Mouse (Mus musculus): Measurements from ENCODE around the gene Zmpste24. TPM values are rescaled to one million over a fixed set of nuclear protein-coding genes. Genes with fewer than 3 reads are reported as not detected.
A peak's percentile ranks its signal among the peaks of the same experiment; 100 is the strongest.

Gene Zmpste24
- polyA plus RNA-seq, 1 experiment from 2014 or later: 38.8 TPM

GRCm38 (mm10) chr4:121016928-121017657 lies 80.9 kb downstream of the Zmpste24 start, which contains the start of gene Smap2:
Gene Smap2, minus strand, starts transcription at chr4:121017247.
- peak; percentile 65 for TF ChIP-seq CTCF (IDR thresholded peaks at IDR 0.05; ENCODE audit: low read depth)
- peak; percentile 97 for ATAC-seq (replicated peaks; ENCODE audit: low FRiP score, low read depth)
- WGBS: under 1% methylated on average over 35 of the region's 48 CpGs
- Histone ChIP-seq H3K36me3 (ENCODE audit: insufficient read depth, low read length) (no peaks in the 10 kb centered on the region), H3K9me3 (replicated peaks; ENCODE audit: low read length) (no peaks in the 10 kb centered on the region), H3K9ac (ENCODE audit: low read depth, low read length) (peak within 1 kb of the TSS; percentile 80), H3K4me3 (replicated peaks; ENCODE audit: low read depth, low read length) (peak within 1 kb of the TSS; percentile 85), H3K27ac (peak within 1 kb of the TSS; percentile 72), H3K4me1 (replicated peaks; ENCODE audit: insufficient read depth, low read length) (0 out of 2 replicates have a peak, but pooled peaks cover 15% of the 10 kb centered on the region), H3K27me3 (ENCODE audit: insufficient read depth, low read length) (no peaks in the 10 kb centered on the region), H3K4me2 (ENCODE audit: low read length) (peak within 1 kb of the TSS; percentile 81)
- DNase-seq (ENCODE audit: low spot score): peak; percentile 100

DNA sequence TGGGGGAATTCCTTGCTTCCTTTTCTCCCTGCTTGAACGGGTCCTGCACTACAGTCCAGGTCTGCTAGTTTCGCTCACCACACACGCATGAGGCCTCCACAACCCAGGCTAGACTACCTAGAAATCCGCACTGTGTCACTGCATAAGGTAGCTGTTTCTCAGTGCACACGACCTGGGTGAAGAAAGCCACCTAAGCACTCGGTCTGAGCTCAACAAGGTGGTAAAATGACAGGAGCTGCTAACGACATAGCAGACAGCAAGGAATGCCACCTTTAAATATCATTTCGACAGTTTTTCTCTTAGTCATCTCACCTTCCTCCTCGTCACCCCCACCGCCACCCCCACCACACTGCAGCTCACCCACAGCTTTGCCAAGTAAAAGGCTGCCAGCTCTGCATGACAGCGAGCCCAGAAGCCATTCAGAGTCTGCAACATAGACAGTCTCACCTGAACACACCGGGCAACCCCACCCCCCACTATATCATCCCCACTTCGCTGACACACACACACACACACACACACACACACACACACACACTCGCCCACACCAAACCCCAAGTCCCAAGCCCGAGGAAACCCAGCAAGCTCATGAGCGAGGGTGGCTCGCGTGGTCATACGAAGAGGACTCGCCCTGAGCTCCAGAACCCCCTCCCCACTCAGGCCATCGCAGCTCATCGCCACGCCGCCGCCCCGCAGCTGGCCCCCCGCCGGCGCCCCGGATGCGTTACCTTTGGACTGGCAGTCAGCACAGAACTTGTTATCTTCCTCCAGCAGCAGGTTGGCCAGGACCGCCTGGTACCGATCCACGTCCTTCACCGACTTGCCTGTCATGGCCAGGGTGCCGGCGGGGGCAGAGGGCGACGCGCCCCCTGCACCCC lies 81.8 kb downstream of the Zmpste24 start:
- no peaks in the 10 kb centered on the region for H3K9me3 ChIP-seq (replicated peaks; ENCODE audit: low read length)
- H3K27ac ChIP-seq: peak overlapping the region; percentile 72
- TF ChIP-seq CTCF (IDR thresholded peaks at IDR 0.05; ENCODE audit: low read depth): no peak
- H3K4me3 ChIP-seq (replicated peaks; ENCODE audit: low read depth, low read length): peak overlapping the region; percentile 85
- H3K27me3 ChIP-seq (ENCODE audit: insufficient read depth, low read length): no peaks in the 10 kb centered on the region
- ATAC-seq (replicated peaks; ENCODE audit: low FRiP score, low read depth) (peak; percentile 38; the same call in 1 of the 2 replicates), DNase-seq (ENCODE audit: low spot score) (no peak)
- H3K9ac ChIP-seq (ENCODE audit: low read depth, low read length): peak overlapping the region; percentile 80
- no peaks in the 10 kb centered on the region for H3K36me3 ChIP-seq (ENCODE audit: insufficient read depth, low read length)
- WGBS: 3% methylated on average over 40 of the region's 40 CpGs
- H3K4me1 ChIP-seq (replicated peaks; ENCODE audit: insufficient read depth, low read length): 0 out of 2 replicates have a peak, but pooled peaks cover 15% of the 10 kb centered on the region
- H3K4me2 ChIP-seq (ENCODE audit: low read length): peak overlapping the region; percentile 81

DNA sequence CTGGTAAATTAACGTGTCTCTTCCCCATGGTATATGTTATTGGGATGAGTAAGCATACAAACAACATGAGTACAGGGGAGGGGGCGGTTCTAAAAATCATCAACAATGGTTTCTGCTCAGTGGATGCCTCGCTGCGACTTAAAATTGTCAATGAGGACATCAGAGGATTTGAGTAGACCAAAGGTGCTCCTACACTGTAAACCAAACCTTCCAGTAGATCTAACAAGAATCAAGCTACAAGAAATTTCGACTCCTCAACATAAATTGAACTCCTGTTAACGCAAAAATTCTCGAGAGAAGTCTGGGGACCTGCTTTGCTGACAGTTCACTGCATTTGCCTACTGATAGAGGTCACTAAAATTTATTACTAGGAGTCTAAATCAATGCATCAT lies 82.8 kb downstream of the Zmpste24 start:
- WGBS: 72% methylated on average over 7 of the region's 7 CpGs
- H3K4me2 ChIP-seq (ENCODE audit: low read length): peak overlapping the region; percentile 81
- H3K36me3 ChIP-seq (ENCODE audit: insufficient read depth, low read length): no peaks in the 10 kb centered on the region
- no peaks in the 10 kb centered on the region for H3K9me3 ChIP-seq (replicated peaks; ENCODE audit: low read length)
- H3K9ac ChIP-seq (ENCODE audit: low read depth, low read length): no peak overlapping the region
- H3K27ac ChIP-seq: no peak overlapping the region
- 0 out of 2 replicates have a peak overlapping the region, but pooled peaks have one; percentile 85 for H3K4me3 ChIP-seq (replicated peaks; ENCODE audit: low read depth, low read length)
- H3K4me1 ChIP-seq (replicated peaks; ENCODE audit: insufficient read depth, low read length): 0 out of 2 replicates have a peak, but pooled peaks cover 15% of the 10 kb centered on the region
- no peak for TF ChIP-seq CTCF (IDR thresholded peaks at IDR 0.05; ENCODE audit: low read depth)
- no peak for ATAC-seq (replicated peaks; ENCODE audit: low FRiP score, low read depth)
- no peak for DNase-seq (ENCODE audit: low spot score)
- no peaks in the 10 kb centered on the region for H3K27me3 ChIP-seq (ENCODE audit: insufficient read depth, low read length)

GRCm38 (mm10) chr4:121014594-121015267 lies 83.3 kb downstream of the Zmpste24 start:
- ATAC-seq (replicated peaks; ENCODE audit: low FRiP score, low read depth): no peak
- no peaks in the 10 kb centered on the region for H3K9me3 ChIP-seq (replicated peaks; ENCODE audit: low read length)
- no peak for DNase-seq (ENCODE audit: low spot score)
- no peaks in the 10 kb centered on the region for H3K36me3 ChIP-seq (ENCODE audit: insufficient read depth, low read length)
- H3K27me3 ChIP-seq (ENCODE audit: insufficient read depth, low read length): no peaks in the 10 kb centered on the region
- no peak overlapping the region for H3K27ac ChIP-seq
- no peak for TF ChIP-seq CTCF (IDR thresholded peaks at IDR 0.05; ENCODE audit: low read depth)
- H3K9ac ChIP-seq (ENCODE audit: low read depth, low read length): no peak overlapping the region
- no peak overlapping the region for H3K4me3 ChIP-seq (replicated peaks; ENCODE audit: low read depth, low read length)
- WGBS: 62% methylated on average over 10 of the region's 10 CpGs
- 0 out of 2 replicates have a peak, but pooled peaks cover 15% of the 10 kb centered on the region for H3K4me1 ChIP-seq (replicated peaks; ENCODE audit: insufficient read depth, low read length)
- peak overlapping the region; percentile 81; the same call in 1 of the 2 replicates for H3K4me2 ChIP-seq (ENCODE audit: low read length)

DNA sequence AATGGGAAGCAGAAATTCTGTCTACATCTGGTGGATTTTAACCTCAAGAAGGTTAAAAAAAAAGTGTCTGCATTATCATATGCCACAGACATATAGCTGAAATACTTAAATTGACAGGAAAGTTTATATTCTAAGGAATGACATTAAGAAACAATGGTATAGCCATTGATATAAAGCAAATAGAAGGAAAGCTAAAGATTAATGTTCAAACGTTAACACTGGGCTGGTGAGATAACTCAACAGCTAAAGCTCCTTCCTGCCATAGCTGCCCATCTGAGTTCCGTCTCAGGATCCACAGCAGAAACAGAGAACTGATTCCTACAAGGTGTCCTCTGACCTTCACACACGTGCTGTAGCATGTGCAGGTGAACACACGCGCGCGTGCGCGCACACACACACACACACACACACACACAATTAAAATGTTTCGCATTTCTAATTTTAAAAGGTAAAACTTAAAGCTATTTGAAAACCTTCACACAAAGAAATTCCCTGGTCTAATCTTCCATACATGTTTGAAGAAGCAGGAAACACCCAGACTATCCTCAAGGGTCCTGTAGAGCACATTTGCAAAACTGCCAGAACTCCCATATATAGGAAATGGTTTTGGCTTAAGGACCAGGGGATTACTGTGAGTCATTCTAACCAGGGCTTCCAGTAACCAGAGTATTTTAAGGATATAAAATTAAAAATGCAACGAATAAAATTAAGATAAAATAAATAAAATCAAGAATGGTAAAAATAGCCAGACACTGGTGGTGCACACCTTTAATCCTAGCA lies 87.1 kb downstream of the Zmpste24 start:
- Histone ChIP-seq H3K9ac (ENCODE audit: low read depth, low read length) (no peak overlapping the region), H3K4me2 (ENCODE audit: low read length) (no peak overlapping the region), H3K27me3 (ENCODE audit: insufficient read depth, low read length) (no peaks in the 10 kb centered on the region), H3K4me3 (replicated peaks; ENCODE audit: low read depth, low read length) (no peak overlapping the region), H3K4me1 (replicated peaks; ENCODE audit: insufficient read depth, low read length) (0 out of 2 replicates have a peak, but pooled peaks cover 18% of the 10 kb centered on the region), H3K9me3 (replicated peaks; ENCODE audit: low read length) (no peaks in the 10 kb centered on the region), H3K36me3 (ENCODE audit: insufficient read depth, low read length) (no peaks in the 10 kb centered on the region), H3K27ac (no peak overlapping the region)
- WGBS: 77% methylated on average over 11 of the region's 11 CpGs
- ATAC-seq (replicated peaks; ENCODE audit: low FRiP score, low read depth) (no peak), DNase-seq (ENCODE audit: low spot score) (no peak)
- TF ChIP-seq CTCF (IDR thresholded peaks at IDR 0.05; ENCODE audit: low read depth): no peak

Other genes with a start within 250 kb of the Zmpste24 start
- 0.21 and 0.22 TPM in 2 replicates for gene Rims3, start 243.4 kb downstream of the Zmpste24 start, polyA plus RNA-seq (2015; fragmentation: Nextera tagmentation; extraction: Ambion mirVana)
- 20.4 and 21.1 TPM in 2 replicates for gene Exo5, start 173.2 kb downstream of the Zmpste24 start, polyA plus RNA-seq (2015; fragmentation: Nextera tagmentation; extraction: Ambion mirVana)
- 6.0 and 6.7 TPM in 2 replicates for gene Zfp69, start 146.5 kb downstream of the Zmpste24 start, polyA plus RNA-seq (2015; fragmentation: Nextera tagmentation; extraction: Ambion mirVana)
- gene Smap2, start 81.0 kb downstream of the Zmpste24 start, polyA plus RNA-seq (2015; fragmentation: Nextera tagmentation; extraction: Ambion mirVana): 12.1 and 14.1 TPM in 2 replicates
- 2.8 and 3.0 TPM in 2 replicates for gene Col9a2, start 58.9 kb downstream of the Zmpste24 start, polyA plus RNA-seq (2015; fragmentation: Nextera tagmentation; extraction: Ambion mirVana)
- not detected in 2 replicates for gene Tmco2, start 11.0 kb upstream of the Zmpste24 start, polyA plus RNA-seq (2015; fragmentation: Nextera tagmentation; extraction: Ambion mirVana)
- 11.9 and 12.3 TPM in 2 replicates for gene Rlf, start 116.8 kb upstream of the Zmpste24 start, polyA plus RNA-seq (2015; fragmentation: Nextera tagmentation; extraction: Ambion mirVana)
- not detected in 2 replicates for gene Gm12888, start 226.7 kb upstream of the Zmpste24 start, polyA plus RNA-seq (2015; fragmentation: Nextera tagmentation; extraction: Ambion mirVana)

Measured in kidney, postnatal 0 days (tissue).